Mouse (Mus musculus) kidney, postnatal 4 days (tissue): ENCODE measurements around the gene Foxo1.

Source experiments
- DNase-seq, 2 experiments: peaks; one replicate each; pipeline ENCODE4 v3.0.0; 2021; ENCODE audit warnings: mixed read lengths in 2 of 2

Gene Foxo1

GRCm38 (mm10) chr3:52320516-52321270 is 52.6 kb downstream of the Foxo1 start:
- no peak for DNase-seq

DNA sequence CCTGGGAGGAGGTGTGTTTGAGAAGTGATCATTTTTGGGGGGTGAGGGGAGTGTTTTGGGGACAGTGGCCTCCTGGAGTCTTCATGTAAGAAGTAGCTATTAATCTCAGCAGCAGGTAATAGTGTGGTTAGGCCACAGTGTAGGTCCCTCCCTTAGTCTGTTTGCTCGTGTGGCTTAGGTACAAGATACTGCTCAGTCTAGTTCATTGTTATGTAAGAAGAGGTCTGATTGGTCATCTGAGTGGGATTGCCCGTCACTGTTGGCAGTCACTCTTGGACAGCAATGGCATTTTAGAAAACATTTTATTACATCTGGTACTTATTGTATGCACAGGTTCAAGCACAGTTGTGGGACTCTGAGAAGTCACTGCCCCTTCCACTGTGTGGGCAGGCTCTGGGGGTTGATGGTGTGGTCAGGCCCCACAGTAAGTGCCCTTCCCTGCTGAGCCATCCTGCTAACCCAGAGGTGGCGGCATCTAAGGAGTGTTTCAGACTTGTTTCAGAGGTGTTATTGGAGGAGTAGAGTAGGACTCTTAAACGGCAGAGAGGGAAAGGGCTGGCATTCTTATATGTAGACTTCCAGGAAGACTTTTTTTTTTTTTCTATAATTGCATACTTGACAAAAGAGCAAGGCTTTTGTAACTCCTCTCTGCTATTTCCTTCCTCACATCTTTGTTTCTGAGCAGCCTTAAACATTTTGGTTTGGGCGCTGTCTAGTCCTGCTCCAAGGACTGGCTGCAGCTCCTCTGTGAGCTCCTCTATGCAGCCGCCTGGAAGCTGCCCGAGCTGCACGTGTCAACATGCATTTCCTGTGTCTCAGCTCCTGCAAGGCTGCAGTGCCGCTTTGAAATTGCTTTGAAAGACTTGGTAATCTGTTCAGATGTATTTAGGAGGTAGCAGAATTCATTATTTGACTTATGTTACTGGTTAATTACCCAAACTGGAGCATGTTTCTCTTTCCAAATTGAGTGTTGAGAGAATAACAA is 54.6 kb downstream of the Foxo1 start:
- DNase-seq = peak; percentile 22 to 44

DNA sequence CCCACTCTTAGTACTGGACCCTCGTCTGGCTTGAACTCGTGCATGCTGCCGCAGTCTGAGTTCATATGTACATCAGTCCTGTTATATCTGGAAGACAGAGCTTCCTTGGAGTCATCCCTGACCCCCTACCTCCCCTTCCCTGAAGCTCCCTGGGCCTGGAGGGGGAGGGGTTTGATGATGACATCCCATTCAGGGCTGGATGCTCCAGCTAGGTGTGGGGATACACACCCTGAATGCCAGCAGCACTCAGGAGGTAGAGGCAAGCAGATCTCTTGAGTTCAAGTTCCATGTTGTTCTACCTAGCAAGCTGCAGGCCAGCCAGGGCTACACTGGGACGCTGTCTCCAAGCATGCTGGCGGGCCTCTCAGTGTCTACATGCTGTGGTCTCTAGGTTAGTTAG is 56.9 kb downstream of the Foxo1 start:
- no peak for DNase-seq

- DNase-seq = no peak
Measured at GRCm38 (mm10) chr3:52326687-52327086, 58.6 kb downstream of the Foxo1 start.

DNA sequence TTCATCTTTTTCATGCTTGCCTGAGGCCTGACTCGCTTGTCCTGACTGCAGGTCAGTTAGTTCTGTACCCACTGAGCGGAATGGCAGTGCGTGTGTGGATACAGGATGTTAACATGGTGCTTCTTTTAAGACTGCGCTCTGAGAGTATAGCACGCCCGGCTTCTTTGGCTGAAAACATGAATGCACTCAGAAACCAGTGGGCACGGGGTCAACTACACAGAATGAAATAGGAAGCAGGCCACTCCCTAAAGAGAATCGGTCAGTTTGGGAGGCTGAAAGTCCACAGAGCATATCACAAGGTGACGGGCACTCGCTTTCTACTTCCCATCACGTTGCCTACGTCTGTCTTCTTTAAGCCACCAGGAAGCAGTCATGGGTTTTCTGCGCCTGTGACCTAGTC is 59.0 kb downstream of the Foxo1 start:
- DNase-seq = no peak

GRCm38 (mm10) chr3:52331709-52332108 is 63.6 kb downstream of the Foxo1 start:
- DNase-seq = no peak

GRCm38 (mm10) chr3:52338761-52339160 is 70.6 kb downstream of the Foxo1 start:
- no peak for DNase-seq

GRCm38 (mm10) chr3:52340336-52341034 is 72.3 kb downstream of the Foxo1 start:
- peak in 1 of 2 experiments; percentile 7 for DNase-seq

DNA sequence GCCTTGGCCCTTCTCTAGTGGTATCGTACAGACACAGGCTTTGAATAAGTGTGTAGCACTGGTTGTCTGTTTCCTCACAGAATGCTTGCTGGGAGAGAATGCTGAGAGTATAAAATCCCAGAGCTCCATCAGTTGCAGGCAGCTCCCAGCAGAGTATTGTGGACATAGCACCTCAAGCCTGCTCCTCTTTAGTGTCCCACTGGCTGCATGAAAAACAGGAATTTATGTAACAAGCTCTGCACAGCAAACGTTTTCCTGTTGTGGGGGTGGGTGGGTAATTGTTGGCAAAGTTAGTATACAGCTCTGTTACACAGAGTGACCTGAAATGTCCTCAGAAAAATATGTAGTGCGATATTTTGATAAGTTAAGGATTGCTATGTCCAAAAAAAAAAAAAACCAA is 74.1 kb downstream of the Foxo1 start:
- peak in 1 of 2 experiments; percentile 19 for DNase-seq

DNA sequence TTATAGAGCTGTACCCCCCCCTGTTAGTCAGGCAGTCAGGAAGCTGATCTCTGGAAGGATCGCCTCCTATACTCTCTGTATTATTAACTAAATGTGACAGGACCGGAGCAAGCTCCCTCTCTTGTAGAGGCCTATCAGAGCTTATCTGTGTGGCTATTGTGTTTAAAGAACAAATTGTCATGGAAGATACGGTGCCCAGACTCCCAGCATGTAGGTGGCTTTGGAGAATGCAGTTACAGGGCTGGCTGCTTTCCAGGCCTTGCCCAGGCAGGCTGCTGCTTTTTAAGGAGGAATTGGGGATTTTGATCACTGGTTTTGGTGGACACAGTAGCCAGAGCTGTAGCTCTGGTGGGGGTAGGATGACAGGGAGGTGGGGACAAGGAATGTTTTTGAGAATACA is 74.7 kb downstream of the Foxo1 start:
- DNase-seq = peak in 1 of 2 experiments; percentile 39

DNA sequence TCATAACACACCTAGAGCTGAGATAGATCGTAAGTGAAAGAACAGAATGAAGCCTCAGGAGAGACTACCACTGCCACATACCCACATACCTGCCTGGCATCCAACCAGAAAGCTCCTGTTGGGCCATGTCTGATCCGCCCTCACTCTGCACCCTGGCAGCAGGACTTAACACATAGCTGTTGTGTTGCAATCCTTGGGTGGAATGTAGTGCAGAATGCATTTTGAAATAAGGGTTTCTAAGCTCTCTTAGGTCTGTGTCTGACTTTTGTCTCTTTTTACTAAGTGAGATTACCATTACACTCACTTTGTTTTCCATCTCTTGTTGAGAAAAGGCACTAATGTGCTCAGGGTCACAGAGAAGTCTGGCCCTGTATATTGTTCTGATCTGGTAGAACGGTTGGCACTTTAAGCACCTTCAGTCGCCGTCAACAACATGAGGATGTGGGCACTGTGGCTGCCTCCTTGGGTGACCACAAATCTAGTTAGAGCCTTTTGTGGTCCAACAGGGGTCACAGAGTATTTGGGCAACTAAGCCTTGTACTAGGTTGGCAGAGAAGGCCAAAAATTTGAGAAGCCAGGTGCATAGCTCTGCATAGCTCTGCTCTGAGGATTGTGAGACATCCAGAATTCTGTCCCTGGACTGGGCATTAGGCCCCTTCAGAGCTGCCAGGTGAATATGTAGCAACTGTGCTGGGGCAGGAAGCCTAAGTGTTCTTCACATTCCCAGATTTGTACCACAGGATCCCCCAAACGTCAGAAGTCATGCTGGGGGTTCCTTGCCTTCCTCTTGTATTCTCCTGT is 75.3 kb downstream of the Foxo1 start:
- DNase-seq = peak in 1 of 2 experiments; percentile 50

DNA sequence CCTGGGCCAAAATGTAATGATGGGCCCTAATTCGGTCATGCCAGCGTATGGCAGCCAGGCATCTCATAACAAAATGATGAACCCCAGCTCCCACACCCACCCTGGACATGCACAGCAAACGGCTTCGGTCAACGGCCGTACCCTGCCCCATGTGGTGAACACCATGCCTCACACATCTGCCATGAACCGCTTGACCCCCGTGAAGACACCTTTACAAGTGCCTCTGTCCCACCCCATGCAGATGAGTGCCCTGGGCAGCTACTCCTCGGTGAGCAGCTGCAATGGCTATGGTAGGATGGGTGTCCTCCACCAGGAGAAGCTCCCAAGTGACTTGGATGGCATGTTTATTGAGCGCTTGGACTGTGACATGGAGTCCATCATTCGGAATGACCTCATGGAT is 77.7 kb downstream of the Foxo1 start:
- DNase-seq = no peak

DNA sequence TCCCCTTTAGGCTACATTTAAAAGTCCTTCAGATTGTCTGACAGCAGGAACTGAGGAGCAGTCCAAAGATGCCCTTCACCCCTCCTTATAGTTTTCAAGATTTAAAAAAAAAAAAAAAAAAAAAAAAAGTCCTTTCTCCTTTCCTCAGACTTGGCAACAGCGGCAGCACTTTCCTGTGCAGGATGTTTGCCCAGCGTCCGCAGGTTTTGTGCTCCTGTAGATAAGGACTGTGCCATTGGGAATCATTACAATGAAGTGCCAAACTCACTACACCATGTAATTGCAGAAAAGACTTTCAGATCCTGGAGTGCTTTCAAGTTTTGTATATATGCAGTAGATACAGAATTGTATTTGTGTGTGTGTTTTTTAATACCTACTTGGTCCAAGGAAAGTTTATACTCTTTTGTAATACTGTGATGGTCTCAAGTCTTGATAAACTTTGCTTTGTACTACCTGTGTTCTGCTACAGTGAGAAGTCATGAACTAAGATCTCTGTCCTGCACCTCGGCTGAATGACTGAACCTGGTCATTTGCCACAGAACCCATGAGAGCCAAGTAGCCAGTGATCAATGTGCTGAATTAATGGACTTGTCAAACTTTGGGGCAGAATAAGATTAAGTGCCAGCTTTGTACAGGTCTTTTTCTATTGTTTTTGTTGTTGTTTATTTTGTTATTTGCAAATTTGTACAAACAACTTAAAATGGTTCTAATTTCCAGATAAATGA is 79.0 kb downstream of the Foxo1 start:
- DNase-seq = peak in 1 of 2 experiments; percentile 34

DNA sequence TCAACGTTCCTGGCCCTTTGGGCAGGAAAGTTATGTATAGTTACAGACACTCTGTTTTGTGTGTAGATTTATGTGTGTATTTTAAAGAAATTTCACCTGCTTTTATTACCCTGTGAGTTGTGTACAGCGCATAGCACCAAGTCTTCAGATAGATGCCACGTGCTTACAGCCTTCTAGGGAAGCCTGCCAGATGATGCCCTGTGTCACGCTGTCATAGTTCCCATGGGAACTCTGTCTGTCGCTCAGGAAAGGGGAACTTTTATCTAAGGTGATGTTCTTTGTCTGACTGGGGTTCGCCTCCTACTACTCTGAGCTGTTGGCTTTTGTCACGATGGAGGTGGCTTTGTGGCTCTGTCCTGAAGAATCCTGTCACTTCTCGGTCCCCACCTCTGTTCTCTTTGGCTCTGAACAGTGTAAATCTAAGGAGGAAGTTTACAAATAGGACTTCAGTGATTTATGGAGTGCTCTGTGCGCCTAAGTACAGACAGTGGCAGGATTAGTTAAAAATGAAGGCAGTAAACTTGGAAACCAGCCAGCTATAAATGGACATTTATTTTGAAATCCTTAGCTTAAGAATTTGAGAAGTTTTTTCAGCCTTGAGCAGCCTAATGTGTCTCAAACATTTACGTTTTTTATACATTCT is 80.0 kb downstream of the Foxo1 start:
- DNase-seq = no peak

DNA sequence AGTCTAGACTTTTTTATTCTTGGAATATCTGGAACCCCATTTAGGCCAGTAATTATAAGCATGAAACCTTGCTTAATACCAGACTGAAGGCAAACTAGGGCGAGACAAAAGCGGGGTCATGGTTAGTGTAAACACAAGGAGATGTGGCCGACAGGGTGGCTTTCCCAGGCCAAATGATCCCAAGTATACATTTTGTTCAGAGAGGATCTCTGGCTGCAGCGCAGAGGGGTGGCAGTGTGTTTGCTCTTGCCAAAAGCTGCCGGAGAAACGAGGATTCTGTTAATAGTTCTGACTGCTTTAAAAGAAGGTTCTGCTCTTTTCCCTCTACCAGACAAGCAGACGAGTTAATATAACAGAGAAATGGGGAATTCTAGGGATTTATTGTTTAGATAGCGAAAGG is 82.5 kb downstream of the Foxo1 start:
- DNase-seq = no peak

DNA sequence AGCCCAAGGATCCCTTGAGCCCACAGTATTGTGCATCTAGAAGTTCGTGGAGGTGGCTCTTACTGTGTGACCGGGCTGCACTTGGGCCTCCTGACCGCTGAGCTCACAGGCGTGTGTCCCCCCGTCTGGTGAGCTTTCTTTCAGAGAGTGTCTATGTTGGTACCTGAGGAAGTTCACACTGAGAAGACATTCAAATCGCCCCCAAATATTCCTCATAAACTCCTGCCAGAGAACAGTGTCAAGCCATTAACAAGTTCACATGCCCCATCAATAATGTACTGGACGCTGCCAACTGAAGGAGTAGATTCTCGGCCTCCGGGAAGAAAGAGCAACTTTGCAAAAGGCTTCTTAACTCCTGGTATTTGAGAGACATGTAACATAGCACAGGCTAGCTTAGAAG is 83.8 kb downstream of the Foxo1 start:
- DNase-seq = no peak

DNA sequence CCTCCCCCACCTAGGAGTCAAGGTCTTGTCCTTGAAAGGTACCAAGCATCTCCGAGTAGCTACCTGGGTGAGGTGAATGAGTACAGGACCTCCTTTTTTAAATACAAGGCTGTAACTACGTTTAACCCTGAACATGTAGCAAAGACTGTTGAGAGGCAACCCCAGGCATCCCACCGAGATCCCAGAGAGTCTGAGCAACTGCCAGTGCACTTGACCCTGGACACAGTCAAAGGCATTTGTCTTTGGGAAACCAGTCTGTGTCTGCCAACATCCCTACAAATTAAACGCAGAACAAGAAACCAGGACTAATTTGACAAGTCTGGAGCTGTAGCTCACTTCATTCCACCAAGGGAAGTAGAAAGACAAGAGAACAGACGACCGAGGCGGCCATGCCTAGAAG is 86.1 kb downstream of the Foxo1 start:
- no peak for DNase-seq

GRCm38 (mm10) chr3:52357265-52357953 is 89.3 kb downstream of the Foxo1 start:
- peak in 1 of 2 experiments; percentile 38 for DNase-seq

GRCm38 (mm10) chr3:52364576-52364975 is 96.4 kb downstream of the Foxo1 start:
- no peak for DNase-seq

- no peak for DNase-seq
Measured at GRCm38 (mm10) chr3:52369204-52369603, 101.1 kb downstream of the Foxo1 start.
